Mouse (Mus musculus): Measurements from ENCODE around the gene B3gnt2.

B3gnt2 gene

GRCm38 (mm10) chr11:22815143-22815542 lies 45.6 kb downstream of the B3gnt2 start:
- no peak for DNase-seq (ENCODE audit: low spot score)

GRCm38 (mm10) chr11:22813921-22814704 lies 46.6 kb downstream of the B3gnt2 start:
- no peak for DNase-seq (ENCODE audit: low spot score)

DNA sequence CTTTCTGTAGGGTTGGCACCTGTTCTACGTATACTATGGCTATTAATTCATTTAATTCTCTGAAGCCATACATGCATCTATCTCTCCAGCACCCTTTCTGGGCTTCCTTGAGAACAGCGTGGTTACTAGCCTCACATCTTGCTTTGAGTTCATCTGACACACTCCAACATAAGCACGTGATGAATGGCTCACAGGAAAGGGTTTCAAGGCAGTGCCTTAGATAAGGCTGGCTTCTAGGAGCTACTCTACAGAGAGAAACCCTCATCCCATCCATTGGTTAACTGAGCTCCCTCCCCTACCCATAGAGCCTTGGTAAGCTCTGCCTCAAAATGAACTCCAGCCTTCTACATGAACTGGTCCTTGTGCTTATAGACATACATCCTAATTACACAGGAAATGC lies 47.3 kb downstream of the B3gnt2 start:
- DNase-seq (ENCODE audit: low spot score), result no peak

- no peak for DNase-seq (ENCODE audit: low spot score)
Observed at GRCm38 (mm10) chr11:22811413-22811812, 49.3 kb downstream of the B3gnt2 start.

GRCm38 (mm10) chr11:22809465-22810096 lies 51.2 kb downstream of the B3gnt2 start:
- DNase-seq (ENCODE audit: low spot score), result no peak

GRCm38 (mm10) chr11:22808040-22808439 lies 52.7 kb downstream of the B3gnt2 start:
- DNase-seq (ENCODE audit: low spot score), result no peak

DNA sequence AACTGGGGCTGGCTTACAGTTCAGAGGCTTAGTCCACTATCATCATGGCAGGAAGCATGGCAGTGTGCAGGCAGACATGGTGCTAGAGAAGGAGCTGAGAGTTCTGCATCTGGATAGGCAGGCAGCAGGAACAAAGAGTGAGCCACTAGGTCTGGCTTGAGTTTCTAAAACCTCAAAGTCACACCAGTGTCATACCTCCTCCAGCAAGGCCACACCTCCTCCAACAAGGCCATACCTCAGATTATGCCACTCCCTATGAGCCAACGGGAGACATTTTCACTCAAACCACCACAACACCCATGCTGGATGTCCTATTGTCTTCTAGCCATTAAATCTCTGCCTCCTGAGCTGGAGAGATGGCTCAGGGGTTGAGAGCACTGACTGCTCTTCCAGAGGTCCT lies 55.6 kb downstream of the B3gnt2 start:
- no peak for DNase-seq (ENCODE audit: low spot score)

DNA sequence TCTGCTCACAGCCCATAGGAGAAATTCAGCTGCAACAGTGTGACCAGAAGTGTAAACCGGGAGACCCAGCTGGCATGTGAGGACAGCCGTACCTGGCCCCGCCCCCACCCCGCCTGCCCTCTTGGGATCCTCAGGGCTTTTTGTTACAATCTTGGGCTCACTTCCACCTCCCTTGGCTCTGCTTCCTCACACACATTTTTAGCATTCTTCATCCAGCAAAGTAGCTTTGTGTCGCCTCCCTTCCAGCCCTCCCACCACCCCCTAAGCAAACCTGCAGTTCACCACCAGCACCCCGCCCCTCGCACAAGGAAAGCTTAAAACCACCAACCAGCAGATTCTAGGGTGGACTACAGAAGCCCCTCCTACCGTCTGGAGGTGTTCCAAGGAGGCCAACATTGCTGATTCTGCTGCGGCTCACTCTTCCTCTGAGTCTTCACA lies 60.8 kb downstream of the B3gnt2 start:
- DNase-seq (ENCODE audit: low spot score), result no peak

- no peak for DNase-seq (ENCODE audit: low spot score)
Observed at GRCm38 (mm10) chr11:22798916-22799315, 61.8 kb downstream of the B3gnt2 start.

DNA sequence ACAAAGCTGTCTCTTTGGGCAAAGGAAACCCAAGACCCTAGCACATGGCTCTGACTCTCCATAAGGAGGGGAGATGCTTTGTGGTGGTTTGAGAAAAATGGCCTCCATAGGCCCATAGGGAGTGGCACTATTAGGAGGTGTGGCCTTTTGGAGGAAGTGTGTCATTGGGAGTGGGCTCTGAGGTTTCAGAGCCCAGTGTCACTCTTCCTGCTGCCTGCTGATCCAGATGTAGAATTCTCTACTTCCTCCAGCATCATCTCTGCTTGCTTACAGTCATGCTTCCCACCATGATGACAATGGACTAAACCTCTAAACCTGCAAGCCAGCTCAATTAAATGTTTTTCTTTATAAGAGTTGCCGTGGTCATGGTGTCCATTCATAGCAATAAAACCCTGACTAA lies 66.0 kb downstream of the B3gnt2 start:
- DNase-seq (ENCODE audit: low spot score), result no peak

- DNase-seq (ENCODE audit: low spot score), result no peak
Observed at GRCm38 (mm10) chr11:22793881-22794203, 66.9 kb downstream of the B3gnt2 start.

- no peak for DNase-seq (ENCODE audit: low spot score)
Observed at GRCm38 (mm10) chr11:22793176-22793880, 67.4 kb downstream of the B3gnt2 start.

DNA sequence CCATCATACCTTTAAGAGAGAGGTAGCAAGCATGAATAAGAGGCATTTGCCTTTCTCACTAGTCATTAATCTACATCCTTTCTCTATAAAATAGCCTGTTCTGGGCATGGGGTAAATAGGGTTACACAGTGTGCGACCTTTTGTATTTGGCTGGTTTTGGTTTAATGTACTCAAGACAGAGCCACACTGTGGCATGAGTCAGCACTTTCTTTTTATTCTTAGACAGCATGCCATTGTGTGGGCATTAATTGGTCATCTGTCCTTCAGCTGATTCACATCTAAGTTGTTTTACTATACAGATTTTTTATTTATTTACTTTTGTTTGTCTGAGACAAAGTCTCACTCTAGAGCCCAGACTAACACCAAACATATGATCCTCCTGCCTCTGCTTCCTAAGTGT lies 68.6 kb downstream of the B3gnt2 start:
- no peak for DNase-seq (ENCODE audit: low spot score)

GRCm38 (mm10) chr11:22791726-22792125 lies 69.0 kb downstream of the B3gnt2 start:
- no peak for DNase-seq (ENCODE audit: low spot score)

GRCm38 (mm10) chr11:22787833-22788232 lies 72.9 kb downstream of the B3gnt2 start:
- DNase-seq (ENCODE audit: low spot score), result no peak

DNA sequence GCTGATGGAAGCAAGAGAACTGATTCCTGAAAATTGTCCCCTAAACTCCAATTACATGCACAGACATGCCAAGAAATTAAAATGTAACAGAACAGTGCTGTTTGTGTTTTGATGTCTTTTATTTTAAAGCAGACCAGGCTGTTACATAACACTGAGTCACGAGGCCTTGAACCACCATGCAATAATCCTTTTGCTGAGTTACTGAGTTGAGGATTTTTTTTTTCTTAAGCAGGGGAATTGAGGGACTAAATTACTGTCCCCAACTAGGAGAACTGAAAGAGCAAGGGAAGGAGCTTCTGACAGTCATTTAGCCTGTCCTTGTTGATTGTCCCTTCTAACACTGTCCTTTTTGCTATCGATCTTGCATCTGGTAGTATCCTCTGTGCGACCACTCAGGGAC lies 76.3 kb downstream of the B3gnt2 start:
- no peak for DNase-seq (ENCODE audit: low spot score)

GRCm38 (mm10) chr11:22782705-22783124 lies 78.0 kb downstream of the B3gnt2 start:
- no peak for DNase-seq (ENCODE audit: low spot score)

GRCm38 (mm10) chr11:22781190-22781589 lies 79.6 kb downstream of the B3gnt2 start:
- no peak for DNase-seq (ENCODE audit: low spot score)

DNA sequence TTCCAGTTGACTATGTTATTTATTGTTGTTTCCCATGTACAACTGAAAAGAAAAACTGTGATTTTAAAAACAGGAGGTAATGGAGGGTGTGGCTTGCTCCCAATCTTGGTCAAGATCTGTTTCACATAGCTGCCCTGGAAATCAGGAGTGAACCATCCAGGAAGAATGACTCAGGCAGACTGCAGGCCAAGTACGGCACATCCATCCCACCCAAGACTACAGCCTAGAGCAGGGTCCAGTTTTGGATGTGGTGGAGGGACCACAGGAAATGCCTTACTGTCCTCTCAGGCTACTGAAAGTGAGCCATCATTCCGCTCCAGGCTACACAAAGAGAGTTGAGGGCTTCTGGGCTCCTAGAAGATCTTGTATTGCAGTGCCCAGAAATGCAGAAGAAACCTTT lies 80.0 kb downstream of the B3gnt2 start:
- DNase-seq (ENCODE audit: low spot score), result no peak

GRCm38 (mm10) chr11:22779821-22780551 lies 80.8 kb downstream of the B3gnt2 start:
- DNase-seq (ENCODE audit: low spot score), result no peak

DNA sequence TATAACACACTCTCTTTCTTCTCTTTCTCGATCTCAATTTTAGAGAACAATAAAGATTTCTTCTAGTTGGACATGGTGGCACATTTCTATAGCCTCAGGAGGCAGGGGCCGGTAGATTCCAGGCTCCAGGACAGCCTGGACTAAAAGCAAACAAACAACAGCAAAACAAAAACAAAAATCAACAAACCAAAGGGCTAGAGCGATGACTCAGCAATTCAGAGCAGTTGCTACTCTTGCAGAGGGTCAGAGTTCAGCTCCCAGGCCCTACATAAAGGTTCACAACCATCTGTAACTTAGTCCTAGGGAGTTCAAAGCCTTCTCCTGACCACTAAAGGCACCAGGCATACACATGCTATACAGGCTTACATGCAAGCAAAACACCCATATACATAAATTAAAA lies 82.2 kb downstream of the B3gnt2 start:
- no peak for DNase-seq (ENCODE audit: low spot score)

DNA sequence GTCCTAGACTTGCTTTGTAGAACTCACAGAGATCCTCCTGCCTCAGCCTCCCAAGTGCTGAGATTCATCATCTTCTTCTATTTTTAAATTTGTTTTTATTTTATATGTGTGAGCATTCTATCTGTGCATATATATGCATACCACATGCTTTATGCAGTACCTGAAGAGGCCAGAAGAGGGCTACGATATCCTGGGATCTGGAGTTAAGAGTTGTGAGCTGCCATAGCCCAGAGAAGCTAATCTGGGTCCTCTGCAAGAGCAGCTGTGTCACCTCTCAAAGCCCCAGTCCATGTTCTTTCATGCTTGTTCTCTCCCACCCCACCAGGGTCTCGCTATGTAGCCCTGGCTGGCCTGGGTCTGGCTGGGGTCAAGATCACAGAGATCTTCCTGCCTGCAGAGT lies 83.2 kb downstream of the B3gnt2 start:
- DNase-seq (ENCODE audit: low spot score), result no peak

- no peak for DNase-seq (ENCODE audit: low spot score)
Observed at GRCm38 (mm10) chr11:22774821-22775220, 85.9 kb downstream of the B3gnt2 start.
